ENCODE assay signal across 10 mouse cellular contexts in genomic region chr7:116222288-116223009, GRCm38 (mm10).
DNase-seq lines count a peak whose midpoint lies in the region; ATAC-seq and TF ChIP-seq lines count a peak whose summit lies in the region.
"Had no signal": no experiment of that assay in that cellular context is flagged by ENCODE, and none has a peak within 500 bp of the region (broad histone marks: within the 10 kb centered on the region; RNA-seq: fewer than 3 reads in every experiment).

No protein-coding gene starts in this region.

- TF ChIP-seq CTCF in hindbrain, postnatal 0 days (IDR thresholded peaks at IDR 0.05; ENCODE audit: low read depth): no peak

- peak; percentile 36 for DNase-seq in cerebellum, adult 11-12 months
- DNase-seq in cerebellum, adult 11 months: no peak
- no peak for DNase-seq in hindbrain, postnatal 0 days (ENCODE audit: low spot score)
- no peak for DNase-seq in adrenal gland, adult 2 months
- no peak for DNase-seq in right cerebral cortex, postnatal 14 days
- DNase-seq: adrenal gland, postnatal 14 days had no signal

- H3K4me3 ChIP-seq in hindbrain, postnatal 0 days (ENCODE audit: low read length): no peak overlapping the region
- H3K4me3 ChIP-seq in hindbrain, embryonic 13.5 days: no peak overlapping the region
- no peak overlapping the region for H3K4me3 ChIP-seq in embryonic facial prominence, embryonic 13.5 days
- H3K4me3 ChIP-seq: left cerebral cortex, adult 2 months had no signal

- no peaks in the 10 kb centered on the region for H3K27me3 ChIP-seq in hindbrain, postnatal 0 days (ENCODE audit: insufficient read depth, low read length)
- no peaks in the 10 kb centered on the region for H3K27me3 ChIP-seq in hindbrain, embryonic 13.5 days
- no peaks in the 10 kb centered on the region for H3K27me3 ChIP-seq in embryonic facial prominence, embryonic 13.5 days

- 51% methylated on average over 8 of the region's 8 CpGs for WGBS in hindbrain, postnatal 0 days
- WGBS in hindbrain, embryonic 13.5 days: 58% methylated on average over 8 of the region's 8 CpGs
- WGBS in embryonic facial prominence, embryonic 13.5 days: 52% methylated on average over 8 of the region's 8 CpGs

- peaks cover 24% of the 10 kb centered on the region for H3K4me1 ChIP-seq in hindbrain, postnatal 0 days (ENCODE audit: insufficient read depth, low read length)
- peaks cover 42% of the 10 kb centered on the region for H3K4me1 ChIP-seq in hindbrain, embryonic 13.5 days (replicated peaks)
- H3K4me1 ChIP-seq in embryonic facial prominence, embryonic 13.5 days: peaks cover 29% of the 10 kb centered on the region

- H3K4me2 ChIP-seq in hindbrain, postnatal 0 days (ENCODE audit: low read depth, low read length): no peak overlapping the region
- no peak overlapping the region for H3K4me2 ChIP-seq in hindbrain, embryonic 13.5 days
- H3K4me2 ChIP-seq in embryonic facial prominence, embryonic 13.5 days: no peak overlapping the region

- peak; percentile 31; the same call in 1 of the 2 replicates for ATAC-seq in hindbrain, postnatal 0 days
- no peak for ATAC-seq in hindbrain, embryonic 13.5 days (ENCODE audit: low FRiP score)
- peak; percentile 71; the same call in 1 of the 2 replicates for ATAC-seq in embryonic facial prominence, embryonic 13.5 days (ENCODE audit: insufficient number of reproducible peaks, insufficient read depth, low FRiP score, low TSS enrichment, low read depth)
- ATAC-seq in megakaryocyte progenitor cell, adult 5-6 weeks (replicated peaks; ENCODE audit: poor library complexity): peak; percentile 40; the same call in 1 of the 2 replicates

- no peaks in the 10 kb centered on the region for H3K36me3 ChIP-seq in hindbrain, postnatal 0 days (ENCODE audit: insufficient read depth, low read length)
- H3K36me3 ChIP-seq in hindbrain, embryonic 13.5 days: no peaks in the 10 kb centered on the region
- H3K36me3 ChIP-seq in embryonic facial prominence, embryonic 13.5 days: no peaks in the 10 kb centered on the region

- H3K9me3 ChIP-seq in hindbrain, postnatal 0 days (ENCODE audit: low read length): no peaks in the 10 kb centered on the region
- no peaks in the 10 kb centered on the region for H3K9me3 ChIP-seq in hindbrain, embryonic 13.5 days
- H3K9me3 ChIP-seq in embryonic facial prominence, embryonic 13.5 days: no peaks in the 10 kb centered on the region

- H3K27ac ChIP-seq in hindbrain, postnatal 0 days: no peak overlapping the region
- H3K27ac ChIP-seq in hindbrain, embryonic 13.5 days: no peak overlapping the region
- H3K27ac ChIP-seq in embryonic facial prominence, embryonic 13.5 days: no peak overlapping the region
- H3K27ac ChIP-seq: left cerebral cortex, adult 2 months had no signal

- no peak overlapping the region for H3K9ac ChIP-seq in hindbrain, postnatal 0 days (replicated peaks; ENCODE audit: low read length)
- no peak overlapping the region for H3K9ac ChIP-seq in hindbrain, embryonic 13.5 days
- H3K9ac ChIP-seq in embryonic facial prominence, embryonic 13.5 days: no peak overlapping the region
